ENCODE assay signal across 8 mouse cellular contexts in genomic region chr8:120276051-120276890, GRCm38 (mm10). TPM values are rescaled to one million over a fixed set of nuclear protein-coding genes. Genes with fewer than 3 reads are reported as not detected.
A peak's percentile ranks its signal among the peaks of the same experiment; 100 is the strongest.
DNase-seq lines count a peak whose midpoint lies in the region; ATAC-seq lines count a peak whose summit lies in the region.

No protein-coding gene starts in this region.

- intact Hi-C loops in heart, postnatal 10 days (cut with DNase I): loop anchor here (2.0 kb wide), 1 partner anchor 97 kb away; no protein-coding TSS in a partner anchor

- DNase-seq in adrenal gland, adult 8-10 months: peak; percentile 95
- DNase-seq in fibroblast of lung, adult 2 months (ENCODE audit: low read depth): peak; percentile 81
- DNase-seq in heart, postnatal 10 days: peak; percentile 93
- DNase-seq in kidney, postnatal 36 days: peak; percentile 91
- DNase-seq in spleen, adult 12 weeks (ENCODE audit: low spot score): peak; percentile 76
- no peak for DNase-seq in cerebellum, postnatal 36 days

- ATAC-seq in CD4-positive, CD25-positive, alpha-beta regulatory T cell, adult 4 months: peak; percentile 90
- ATAC-seq in megakaryocyte progenitor cell, adult 5-6 weeks (replicated peaks; ENCODE audit: poor library complexity): peak; percentile 89

RNA-seq across cellular contexts. Expression of gene Gse1, which starts 48.0 kb away (rescaled TPM):
- 1 to 10 TPM; 2.2 to 4.2 TPM for polyA plus RNA-seq in CD4-positive, CD25-positive, alpha-beta regulatory T cell, adult 4 months (2017; shearing (Covaris generic))
- total RNA-seq in adrenal gland, adult 8-10 months (2022): 10 to 100 TPM; 30.7 to 64.5 (median 48.4) TPM
- 10 to 100 TPM; 32.6 to 34.6 TPM for total RNA-seq in heart, postnatal 10 days (2021)
- total RNA-seq in megakaryocyte progenitor cell, adult 5-6 weeks (2015): 32.0 and 32.6 TPM in 2 replicates
- total RNA-seq in megakaryocyte progenitor cell, adult 5-6 weeks (2017): 10.0 and 11.2 TPM in 2 replicates

Comparison
In these comparisons a context has a peak if more than half of its experiments do, and no peak if none do; other contexts are left out.
1. DNase-seq: peak in adrenal gland, adult 8-10 months (single experiment), fibroblast of lung, adult 2 months (single experiment), heart, postnatal 10 days (2 of 2), kidney, postnatal 36 days (2 of 2) and spleen, adult 12 weeks (single experiment); none in cerebellum, postnatal 36 days (0 of 2).